Mouse (Mus musculus) lung, adult 2 months (tissue): ENCODE data around the gene Tmem234. TPM values are rescaled to one million over a fixed set of nuclear protein-coding genes. Genes with fewer than 3 reads are reported as not detected.

ENCODE experiments used
- DNase-seq: peaks from one replicate; pipeline ENCODE4 v3.0.0; 2022
- H3K4me1 ChIP-seq: fragments of 200-500 bp; 2 replicates; pipeline ENCODE4 v1.6.1; 2011; ENCODE audit warnings: low read length; ENCODE audit not compliant: control insufficient read depth, insufficient read depth
- H3K4me3 ChIP-seq: fragments of 200-500 bp; replicated peaks from 2 replicates; pipeline ENCODE3; 2011; ENCODE audit warnings: low read depth, mild to moderate bottlenecking, control low read depth, low read length; ENCODE audit errors: extremely low read depth
- CTCF ChIP-seq: fragments of 200-500 bp; IDR thresholded peaks from 2 replicates; pipeline ENCODE4 v1.5.1; 2011; ENCODE audit warnings: mild to moderate bottlenecking, low read length, control low read depth; ENCODE audit not compliant: insufficient read depth
- POLR2A ChIP-seq: fragments of 200-500 bp; IDR thresholded peaks from 2 replicates; pipeline ENCODE4 v1.6.1; 2011; ENCODE audit warnings: low read depth, mild to moderate bottlenecking, control low read depth, low read length, borderline replicate concordance; ENCODE audit errors: extremely low read depth
- whole genome bisulfite sequencing: fragments of 180-500 bp; shearing (Covaris S2); methylation state at CpG from one replicate; pipeline ENCODE4 v1.1.7; 2018; 5-methylcytosine and 5-hydroxymethylcytosine counted together
- polyA plus RNA-seq: library from polyadenylated mRNA; depleted of rRNA; stranded (reverse); fragments of >200 nt; gene quantifications from 2 replicates; pipeline ENCODE4 v1.2.3, GENCODE M21; 2012

Gene Tmem234
- polyA plus RNA-seq, 1 experiment = 136 TPM

DNA sequence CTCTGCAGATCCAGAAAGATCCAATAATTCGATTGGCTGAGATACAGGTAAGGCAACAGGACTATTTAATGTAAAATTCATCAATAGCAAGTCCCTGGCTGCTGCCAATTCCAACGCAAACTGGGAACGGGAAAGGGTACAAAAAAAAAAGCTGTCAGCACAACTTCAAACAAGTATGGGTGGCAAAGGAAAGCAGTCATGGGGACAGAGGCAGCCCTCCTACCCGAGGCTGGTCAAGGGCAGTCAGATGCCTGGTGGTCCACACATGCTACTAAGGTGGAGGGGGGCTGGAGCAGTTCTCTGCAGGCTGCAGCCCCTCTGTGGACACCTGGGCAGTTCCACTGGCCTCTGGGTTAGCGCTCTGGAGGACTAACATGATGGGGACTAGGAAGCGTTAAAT lies 25.6 kb downstream of the Tmem234 start:
- Histone ChIP-seq H3K4me1 (peaks cover 27% of the 10 kb centered on the region), H3K4me3 (no peak overlapping the region)
- TF ChIP-seq POLR2A (no peak), CTCF (no peak)
- DNase-seq = no peak
- WGBS = 70% methylated on average over 6 of the region's 6 CpGs

DNA sequence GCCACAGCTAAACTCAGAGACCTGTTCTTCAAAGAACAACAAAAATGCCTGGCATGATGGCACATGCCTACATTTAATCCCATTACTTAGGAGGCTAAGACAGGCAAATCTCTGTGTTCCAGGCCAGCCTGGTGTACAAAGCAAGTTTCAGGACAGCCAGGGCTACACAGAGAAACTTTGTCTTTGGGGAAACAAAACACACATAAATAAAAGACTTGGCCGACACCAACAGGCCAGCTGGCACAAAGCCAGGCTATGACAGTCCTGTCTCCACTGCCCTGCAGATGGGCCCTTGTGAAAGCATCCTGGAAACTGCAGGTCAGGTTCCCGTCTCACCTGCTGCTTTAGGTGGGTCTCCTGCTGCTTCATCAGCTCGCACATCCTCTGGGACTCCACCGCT lies 30.5 kb downstream of the Tmem234 start:
- WGBS = 56% methylated on average over 4 of the region's 4 CpGs
- DNase-seq = no peak
- TF ChIP-seq POLR2A (no peak), CTCF (no peak)
- H3K4me3 ChIP-seq = no peak overlapping the region
- H3K4me1 ChIP-seq = peaks cover 14% of the 10 kb centered on the region

DNA sequence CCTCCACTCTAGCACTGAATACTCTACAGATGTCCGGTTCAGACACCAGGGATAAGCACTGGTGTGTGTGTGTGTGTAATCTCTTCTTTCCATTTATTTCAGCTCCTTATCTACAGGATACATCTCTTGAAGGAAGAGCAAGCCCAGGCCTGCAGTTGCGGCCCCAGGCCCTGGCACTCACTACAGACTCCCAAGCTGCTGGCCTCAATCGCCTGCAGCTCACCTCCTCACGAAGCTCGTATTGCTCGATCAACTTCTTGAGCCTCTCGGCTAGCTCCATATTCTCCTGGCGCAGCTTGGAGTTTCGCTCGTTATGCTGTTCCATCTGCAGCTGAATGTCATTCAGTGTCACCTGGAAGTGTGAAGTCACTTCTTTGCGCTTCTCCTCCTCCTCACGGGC lies 31.4 kb downstream of the Tmem234 start:
- 67% methylated on average over 12 of the region's 12 CpGs for WGBS
- Histone ChIP-seq H3K4me3 (no peak overlapping the region), H3K4me1 (peaks cover 12% of the 10 kb centered on the region)
- no peak for DNase-seq
- TF ChIP-seq CTCF = no peak
- TF ChIP-seq POLR2A = no peak

DNA sequence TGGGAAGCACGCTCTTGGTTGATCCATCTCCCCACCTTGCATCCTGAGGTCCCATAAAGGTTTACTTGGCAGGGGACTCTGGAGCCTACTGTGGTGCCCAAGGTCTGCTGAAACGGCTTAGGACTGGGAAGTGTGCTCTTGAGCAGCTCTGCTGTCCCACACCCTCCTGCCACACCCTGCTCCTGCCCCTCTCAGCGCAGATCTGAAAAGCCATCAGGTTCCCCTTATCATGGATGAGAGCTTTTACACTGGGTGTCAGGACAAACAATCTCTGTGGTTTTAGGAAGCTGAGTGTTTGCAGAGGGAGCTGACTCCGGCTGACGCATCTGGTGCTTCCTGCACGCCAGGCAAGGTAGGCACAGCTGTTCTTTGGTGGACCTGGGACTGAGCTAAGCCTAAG lies 33.4 kb downstream of the Tmem234 start:
- TF ChIP-seq CTCF (no peak), POLR2A (no peak)
- Histone ChIP-seq H3K4me3 (no peak overlapping the region), H3K4me1 (peaks cover 9% of the 10 kb centered on the region)
- WGBS = 75% methylated on average over 6 of the region's 6 CpGs
- no peak for DNase-seq

DNA sequence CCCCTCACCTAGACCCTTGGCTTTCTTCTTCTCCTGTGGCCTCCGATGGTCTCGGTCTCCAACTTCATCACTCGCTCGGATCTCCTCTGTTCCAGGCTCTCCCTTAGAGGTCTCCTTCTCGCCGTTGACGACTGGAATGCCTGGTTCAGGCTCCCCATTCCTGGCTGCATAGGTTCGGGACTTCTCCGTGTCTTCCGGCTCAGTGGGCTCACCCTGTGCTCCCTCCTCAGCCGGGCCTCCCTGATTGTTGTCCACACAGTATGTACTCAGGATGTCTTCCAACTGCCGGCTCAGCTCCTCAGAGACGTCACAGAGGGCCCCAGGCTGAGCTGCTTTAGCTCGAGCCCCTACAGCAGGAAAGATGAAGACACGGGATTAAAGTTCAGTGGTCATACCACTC lies 38.8 kb downstream of the Tmem234 start:
- H3K4me3 ChIP-seq = no peak overlapping the region
- peaks cover 11% of the 10 kb centered on the region for H3K4me1 ChIP-seq
- no peak for TF ChIP-seq POLR2A
- no peak for TF ChIP-seq CTCF
- DNase-seq = no peak
- 67% methylated on average over 15 of the region's 15 CpGs for WGBS

DNA sequence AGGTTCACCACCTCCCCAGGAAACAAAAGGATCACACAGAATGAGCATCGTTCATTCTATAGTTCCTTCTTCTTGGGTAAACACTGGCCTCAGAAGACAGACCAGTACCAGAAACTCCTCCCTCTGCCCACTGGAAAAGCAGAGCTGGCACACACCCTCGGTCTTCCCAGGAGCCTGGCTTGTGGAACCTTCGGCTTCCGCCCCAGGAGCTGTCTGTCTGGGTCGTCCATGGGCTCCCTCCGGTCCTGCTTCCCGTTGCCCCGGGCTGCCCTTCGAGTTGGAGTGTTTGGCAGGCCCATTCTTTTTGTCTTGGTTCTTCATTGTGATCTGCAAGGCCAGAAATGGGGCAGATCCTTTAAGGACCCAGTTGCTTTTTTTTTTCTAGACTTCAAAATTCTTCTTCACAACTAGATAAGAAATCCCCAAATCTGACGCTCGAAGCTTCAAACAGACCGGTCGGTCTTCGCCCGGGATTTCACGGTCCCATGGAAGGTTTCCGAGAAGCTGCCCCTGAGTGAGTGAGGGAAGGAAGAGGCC lies 39.7 kb downstream of the Tmem234 start:
- under 1% methylated on average over 17 of the region's 17 CpGs for WGBS
- TF ChIP-seq POLR2A (0 out of 2 replicates have a peak, but pooled peaks have one; percentile 12), CTCF (no peak)
- peak overlapping the region; percentile 90 for H3K4me3 ChIP-seq
- no peak for DNase-seq
- H3K4me1 ChIP-seq = peaks cover 11% of the 10 kb centered on the region

DNA sequence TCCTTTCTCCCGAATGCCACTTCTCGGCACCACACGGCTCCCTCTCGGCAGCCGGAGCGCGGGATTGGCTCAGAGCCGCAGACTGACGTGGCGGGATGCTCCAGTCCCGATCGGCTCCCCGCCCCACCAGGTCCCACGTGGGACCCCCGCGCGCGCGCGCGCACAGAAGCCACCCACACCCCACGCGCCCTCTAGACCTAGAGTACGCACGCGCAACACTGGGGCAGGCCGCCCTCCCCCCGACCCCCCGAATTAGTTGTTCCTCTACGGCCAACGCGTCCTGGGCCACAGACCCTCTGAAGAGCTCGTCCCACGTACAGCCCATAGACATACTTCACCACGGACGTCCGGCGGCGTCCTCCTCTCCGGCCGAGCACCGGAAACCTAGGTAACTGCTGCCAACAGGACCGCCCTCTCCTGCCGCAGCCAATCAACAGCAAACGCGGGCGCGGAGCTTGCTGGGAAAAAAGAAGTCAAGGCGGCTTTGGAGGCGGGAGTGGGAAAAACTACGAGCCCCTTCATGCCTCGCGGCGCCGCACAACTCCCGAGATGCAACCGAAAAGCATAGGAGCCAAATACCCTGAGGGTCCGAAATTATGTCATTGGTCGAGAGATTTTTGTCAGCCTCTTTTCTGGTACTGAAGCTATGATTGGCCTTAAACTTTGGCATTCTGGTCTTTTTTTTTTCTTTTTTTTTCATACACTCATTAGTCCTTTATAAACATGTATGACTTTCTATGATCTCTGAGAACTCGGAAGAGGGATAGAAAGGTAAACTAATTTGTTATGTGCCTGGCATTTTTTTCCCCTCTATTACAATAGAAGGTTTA lies 40.4 kb downstream of the Tmem234 start, which contains the start of gene Txlna:
Txlna (minus strand) TSS at position 428 of the 830 bp plus-strand sequence.
- peak; percentile 94 for DNase-seq
- no peak for TF ChIP-seq CTCF
- peak; percentile 88 for TF ChIP-seq POLR2A
- Histone ChIP-seq H3K4me3 (peak within 1 kb of the TSS; percentile 90), H3K4me1 (peaks cover 11% of the 10 kb centered on the region)
- under 1% methylated on average over 60 of the region's 60 CpGs for WGBS

DNA sequence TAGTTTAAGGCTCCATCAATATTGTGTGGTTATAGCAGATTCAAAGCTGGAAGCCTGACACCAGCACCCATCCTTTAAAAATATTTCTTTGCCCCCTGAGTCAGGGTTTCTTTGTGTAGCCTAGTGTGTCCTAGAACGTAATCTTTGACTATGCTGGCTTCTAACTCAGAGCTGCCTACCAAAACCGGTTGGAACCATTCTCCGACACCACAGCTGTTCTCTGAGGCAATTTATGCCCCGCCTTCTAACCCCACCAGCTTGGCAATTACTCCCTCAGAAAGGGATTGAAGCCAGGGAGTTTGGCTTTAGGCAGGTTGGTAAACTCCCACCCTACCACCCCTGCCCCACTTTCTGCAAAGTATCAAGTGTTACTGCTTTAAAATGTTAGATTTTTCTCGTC lies 41.3 kb downstream of the Tmem234 start:
- H3K4me3 ChIP-seq = no peak overlapping the region
- TF ChIP-seq CTCF (no peak), POLR2A (no peak)
- peaks cover 11% of the 10 kb centered on the region for H3K4me1 ChIP-seq
- no peak for DNase-seq
- 50% methylated on average over 5 of the region's 5 CpGs for WGBS

DNA sequence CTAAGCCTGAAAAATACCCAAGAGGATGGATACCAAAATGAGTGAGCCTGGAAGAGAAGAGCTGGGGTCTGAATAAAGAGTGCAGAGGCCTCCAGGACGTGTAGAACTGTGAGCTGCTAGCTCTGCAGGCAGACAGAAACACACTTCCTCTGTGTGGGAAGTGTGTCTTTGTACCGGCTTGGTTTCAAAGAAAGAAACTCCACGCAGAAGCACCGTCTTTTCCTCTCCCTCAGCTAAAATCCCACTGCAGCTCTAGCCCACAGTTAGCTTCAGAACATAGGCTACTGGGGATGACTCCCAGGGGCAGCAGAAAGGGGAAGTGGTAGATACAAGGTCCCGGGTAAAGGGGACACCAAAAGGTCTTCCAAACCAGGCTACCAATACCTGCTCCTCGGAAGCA lies 44.7 kb downstream of the Tmem234 start:
- 85% methylated on average over 6 of the region's 6 CpGs for WGBS
- TF ChIP-seq POLR2A (no peak), CTCF (no peak)
- no peaks in the 10 kb centered on the region for H3K4me1 ChIP-seq
- no peak overlapping the region for H3K4me3 ChIP-seq
- no peak for DNase-seq

DNA sequence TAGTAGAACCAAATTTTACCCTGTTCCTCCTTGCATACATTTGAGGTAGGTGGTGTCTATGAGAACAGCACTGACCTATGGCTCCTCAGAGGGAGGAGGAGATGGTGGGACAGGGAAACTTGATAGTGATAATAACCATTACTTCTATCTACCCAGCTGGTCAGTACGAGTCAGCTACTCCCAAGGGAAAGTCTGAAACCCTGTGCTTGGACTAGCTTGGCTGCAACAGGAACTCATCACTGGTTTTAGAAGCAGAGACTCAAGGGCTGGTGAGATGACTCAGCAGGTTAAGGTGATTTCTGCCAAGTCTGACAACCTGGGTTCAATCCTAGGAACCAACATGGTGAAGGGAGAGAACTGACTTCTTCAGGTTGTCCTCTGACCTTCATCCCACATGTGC lies 48.2 kb downstream of the Tmem234 start:
- H3K4me3 ChIP-seq = no peak overlapping the region
- DNase-seq = no peak
- no peaks in the 10 kb centered on the region for H3K4me1 ChIP-seq
- WGBS = 72% methylated on average over 1 of the region's 1 CpGs
- TF ChIP-seq POLR2A = no peak
- no peak for TF ChIP-seq CTCF

DNA sequence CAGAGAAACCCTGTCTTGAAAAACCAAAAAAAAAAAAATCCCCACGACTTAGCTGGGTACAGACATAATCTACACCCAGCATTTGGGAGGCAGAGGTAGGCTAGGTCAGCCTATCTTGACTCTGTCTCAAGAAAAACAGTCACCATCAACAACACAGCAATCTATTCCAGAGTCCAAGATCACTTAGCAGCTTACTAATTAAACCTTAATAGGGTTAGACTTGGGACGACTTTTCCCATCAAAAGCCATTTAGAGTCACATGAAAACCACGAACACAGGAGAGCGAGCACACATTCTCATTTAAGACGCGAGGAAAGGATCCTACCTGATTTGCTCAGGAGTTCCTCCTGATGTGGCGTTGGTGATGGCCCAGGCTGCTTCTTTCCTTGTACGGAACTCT lies 49.9 kb downstream of the Tmem234 start:
- DNase-seq = no peak
- H3K4me1 ChIP-seq = no peaks in the 10 kb centered on the region
- 91% methylated on average over 8 of the region's 8 CpGs for WGBS
- TF ChIP-seq POLR2A (no peak), CTCF (no peak)
- no peak overlapping the region for H3K4me3 ChIP-seq
